Mouse (Mus musculus) CH12.LX (cell line): ENCODE data around the gene Nkrf. TPM values are rescaled to one million over a fixed set of nuclear protein-coding genes. Genes with fewer than 3 reads are reported as not detected.
A peak's percentile ranks its signal among the peaks of the same experiment; 100 is the strongest.

Experiments
- DNase-seq: peaks from one replicate; pipeline ENCODE4 v3.0.0-alpha.2; 2013; ENCODE audit errors: extremely low read depth
- H3K27ac ChIP-seq: 2 replicates; pipeline ENCODE4 v1.5.1; 2012; ENCODE audit warnings: low read depth, mild to moderate bottlenecking, control low read depth, moderate library complexity; ENCODE audit not compliant: insufficient read depth
- H3K27me3 ChIP-seq: replicated peaks from 2 replicates; pipeline ENCODE3; 2012; ENCODE audit warnings: inconsistent platforms
- H3K36me3 ChIP-seq, 2 experiments: replicated peaks in 1 of 2; 2 replicates each; pipeline versions ENCODE3 to v1.6.1; 2012; ENCODE audit warnings: inconsistent platforms in 1 of 2, low read length in 1 of 2, mild to moderate bottlenecking in 1 of 2, mixed read lengths in 1 of 2, moderate library complexity in 1 of 2; ENCODE audit not compliant: control insufficient read depth in 1 of 2, insufficient read depth in 1 of 2
- H3K4me1 ChIP-seq, 2 experiments: 2 replicates each; pipeline ENCODE4 v1.6.1; 2012; ENCODE audit warnings: inconsistent platforms in 1 of 2, moderate library complexity in 1 of 2; ENCODE audit not compliant: insufficient read depth in 2 of 2, control insufficient read depth in 1 of 2
- H3K4me2 ChIP-seq: 2 replicates; pipeline ENCODE4 v1.6.1; 2012; ENCODE audit warnings: low read depth, mild to moderate bottlenecking, control low read depth; ENCODE audit not compliant: poor library complexity, insufficient read depth, severe bottlenecking
- H3K4me3 ChIP-seq, 3 experiments: fragments of 150-350 bp in 1 of 3; sonication (generic) in 1 of 3; replicated peaks in 1 of 3; 2 replicates each; pipeline versions ENCODE3 to v1.5.1; 2011 to 2012; ENCODE audit warnings: low read depth in 2 of 3, low read length in 2 of 3, mild to moderate bottlenecking in 2 of 3, moderate library complexity in 2 of 3, control low read depth in 1 of 3, improper control_type of control experiment in 1 of 3, inconsistent platforms in 1 of 3, mixed read lengths in 1 of 3; ENCODE audit not compliant: poor library complexity in 1 of 3
- H3K79me2 ChIP-seq: replicated peaks from 2 replicates; pipeline ENCODE4 v1.6.1; 2012; ENCODE audit warnings: mild to moderate bottlenecking, moderate library complexity; ENCODE audit not compliant: control insufficient read depth, poor library complexity, insufficient read depth, severe bottlenecking; ENCODE audit errors: extremely low read depth
- H3K9ac ChIP-seq: 2 replicates; pipeline ENCODE4 v1.6.1; 2012; ENCODE audit warnings: low read depth, mild to moderate bottlenecking, control low read depth, moderate library complexity; ENCODE audit not compliant: insufficient read depth
- H3K9me3 ChIP-seq: replicated peaks from 2 replicates; pipeline ENCODE3; 2012; ENCODE audit warnings: low read length, inconsistent platforms, mixed read lengths
- BHLHE40 ChIP-seq: IDR thresholded peaks from 2 replicates; pipeline ENCODE4 v1.6.1; 2011; ENCODE audit warnings: mild to moderate bottlenecking, low read depth, low read length, improper control_type of control experiment
- CHD2 ChIP-seq: IDR thresholded peaks from 2 replicates; pipeline ENCODE4 v1.6.1; 2011; ENCODE audit warnings: low read length, improper control_type of control experiment
- EP300 ChIP-seq: IDR thresholded peaks from 2 replicates; pipeline ENCODE4 v1.6.1; 2011; ENCODE audit warnings: low read length, improper control_type of control experiment
- ETS1 ChIP-seq: conservative IDR thresholded peaks from 2 replicates; pipeline ENCODE4 v1.6.1; 2012; ENCODE audit warnings: low read depth, mild to moderate bottlenecking, inconsistent platforms, low read length, improper control_type of control experiment, moderate library complexity
- GABPA ChIP-seq: IDR thresholded peaks from 2 replicates; pipeline ENCODE4 v1.6.1; 2012; ENCODE audit warnings: low read depth, low read length, improper control_type of control experiment, inconsistent platforms; ENCODE audit not compliant: insufficient replicate concordance
- HCFC1 ChIP-seq: IDR thresholded peaks from 2 replicates; pipeline ENCODE4 v1.6.1; 2012; ENCODE audit warnings: low read depth, mild to moderate bottlenecking, inconsistent platforms, low read length, improper control_type of control experiment
- JUN ChIP-seq: IDR thresholded peaks from 2 replicates; pipeline ENCODE4 v1.6.1; 2011; ENCODE audit warnings: low read depth, mild to moderate bottlenecking, low read length, improper control_type of control experiment, moderate library complexity; ENCODE audit not compliant: insufficient read depth
- JUND ChIP-seq: conservative IDR thresholded peaks from 2 replicates; pipeline ENCODE4 v1.6.1; 2011; ENCODE audit warnings: low read depth, low read length, improper control_type of control experiment
- MAZ ChIP-seq: IDR thresholded peaks from 2 replicates; pipeline ENCODE4 v1.6.1; 2012; ENCODE audit warnings: low read depth, mild to moderate bottlenecking, inconsistent platforms, low read length, improper control_type of control experiment, moderate library complexity
- MEF2A ChIP-seq: IDR thresholded peaks from 2 replicates; pipeline ENCODE4 v1.6.1; 2014; ENCODE audit warnings: low read depth, mild to moderate bottlenecking, inconsistent platforms, low read length, improper control_type of control experiment, borderline replicate concordance
- MXI1 ChIP-seq: IDR thresholded peaks from 2 replicates; pipeline ENCODE4 v1.6.1; 2011; ENCODE audit warnings: mild to moderate bottlenecking, low read depth, low read length, improper control_type of control experiment
- MYC ChIP-seq: IDR thresholded peaks from 2 replicates; pipeline ENCODE4 v1.6.1; 2011; ENCODE audit warnings: low read depth, mild to moderate bottlenecking, improper control_type of control experiment, low read length
- PAX5 ChIP-seq: IDR thresholded peaks from 2 replicates; pipeline ENCODE4 v1.6.1; 2012; ENCODE audit warnings: low read length, inconsistent platforms, mixed read lengths
- POLR2A ChIP-seq: IDR thresholded peaks from 2 replicates; pipeline ENCODE4 v1.6.1; 2011; ENCODE audit warnings: low read depth, mild to moderate bottlenecking, improper control_type of control experiment, low read length
- POLR2AphosphoS2 ChIP-seq: IDR thresholded peaks from 2 replicates; pipeline ENCODE4 v1.6.1; 2011; ENCODE audit warnings: low read depth, low read length, improper control_type of control experiment
- SIN3A ChIP-seq: IDR thresholded peaks from 2 replicates; pipeline ENCODE4 v1.6.1; 2012; ENCODE audit warnings: low read length, improper control_type of control experiment, inconsistent platforms
- TBP ChIP-seq: conservative IDR thresholded peaks from 2 replicates; pipeline ENCODE4 v1.6.1; 2011; ENCODE audit warnings: low read depth, low read length, improper control_type of control experiment
- TCF12 ChIP-seq: IDR thresholded peaks from 2 replicates; pipeline ENCODE4 v1.6.1; 2014; ENCODE audit warnings: low read depth, mild to moderate bottlenecking, inconsistent platforms, low read length, improper control_type of control experiment
- UBTF ChIP-seq: IDR thresholded peaks from 2 replicates; pipeline ENCODE4 v1.6.1; 2012; ENCODE audit warnings: low read depth, mild to moderate bottlenecking, inconsistent platforms, low read length, improper control_type of control experiment, moderate library complexity
- ZKSCAN1 ChIP-seq: IDR thresholded peaks from 2 replicates; pipeline ENCODE4 v1.6.1; 2012; ENCODE audit warnings: low read depth, inconsistent platforms, low read length, improper control_type of control experiment, borderline replicate concordance
- ZMIZ1 ChIP-seq: IDR thresholded peaks from 2 replicates; pipeline ENCODE4 v1.6.1; 2012; ENCODE audit warnings: low read depth, mild to moderate bottlenecking, inconsistent platforms, low read length, improper control_type of control experiment
- ZNF384 ChIP-seq: IDR thresholded peaks from 2 replicates; pipeline ENCODE4 v1.6.1; 2012; ENCODE audit warnings: low read depth, low read length, improper control_type of control experiment, inconsistent platforms
- dilution Hi-C: fragments of 300-500 bp; cut with MboI; formaldehyde crosslinking; loops from 2 replicates; pipeline ENCODE4 v1.14.3; 2020; ENCODE audit warnings: low sequenced_read_pairs; ENCODE audit not compliant: extremely low pct_unique_long_range_greater_than_20kb, extremely low pct_ligation_motif_present
- in situ Hi-C: fragments of 300-500 bp; cut with MboI; formaldehyde crosslinking; loops from 3 replicates; pipeline ENCODE4 v1.14.3; 2019; ENCODE audit warnings: low sequenced_read_pairs, low pct_ligation_motif_present, low pct_unique_long_range_greater_than_20kb, mixed read lengths
- polyA plus RNA-seq: library from polyadenylated mRNA; unstranded; fragments of >175 nt; gene quantifications from 2 replicates; pipeline ENCODE4 v1.2.1, GENCODE M21; 2012; ENCODE audit warnings: low read depth; ENCODE audit not compliant: insufficient read length
- total RNA-seq, 2 experiments: library from RNA; depleted of rRNA; stranded (reverse); fragments of 300-350 nt in 1 of 2; fragments of >200 nt in 1 of 2; gene quantifications; 2 replicates each; pipeline ENCODE4 v1.2.3; 2012 to 2014

Gene Nkrf
- total and polyA plus RNA-seq, 3 experiments, result 7.0 to 19.7 (median 19.5) TPM

DNA sequence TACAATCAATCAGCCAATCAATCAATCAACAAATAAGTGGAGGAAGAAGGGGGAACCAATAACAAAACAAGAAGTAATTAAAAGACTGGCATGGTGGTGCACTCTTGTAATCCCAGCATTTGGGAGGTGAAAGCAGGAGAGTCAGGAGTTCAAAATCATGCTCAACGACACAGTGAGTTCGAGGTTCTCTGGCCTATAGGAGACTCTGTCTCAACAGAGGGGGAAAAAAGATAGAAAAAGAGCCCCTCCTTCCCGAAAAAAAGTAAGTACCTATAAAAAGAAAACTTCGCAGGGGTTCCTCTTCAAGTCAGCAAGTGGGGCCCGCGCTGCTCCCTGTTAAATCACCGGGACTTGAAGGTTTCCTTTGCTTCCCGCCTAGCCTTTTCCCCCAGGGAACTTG lies 28.9 kb downstream of the Nkrf start, which contains the start of the genes Ube2a and C330007P06Rik:
Ube2a (plus strand) TSS at position 136 of the 400 bp plus-strand sequence.
C330007P06Rik (minus strand) TSS at position 347 of the 400 bp plus-strand sequence.
- H3K4me3 ChIP-seq, result peak within 1 kb of the TSS; percentile 54 to 78 (median 72)
- no peaks in the 10 kb centered on the region for H3K9me3 ChIP-seq
- H3K27me3 ChIP-seq, result no peaks in the 10 kb centered on the region
- dilution Hi-C loops (no loop called here), in situ Hi-C loops (no loop called here)
- peaks cover 0 to 6% of the 10 kb centered on the region in 2 experiments; a peak in 1 of 4 replicates for H3K4me1 ChIP-seq
- peaks cover 12% of the 10 kb centered on the region for H3K79me2 ChIP-seq
- H3K9ac ChIP-seq, result peak within 1 kb of the TSS; percentile 92
- peak within 1 kb of the TSS; percentile 64 for H3K4me2 ChIP-seq
- no peak within 1 kb of the TSS for H3K27ac ChIP-seq
- no peak for DNase-seq
- TF ChIP-seq JUN (no peak), ZNF384 (0 out of 2 replicates have a peak, but pooled peaks have one; percentile 8)
- H3K36me3 ChIP-seq, result peaks cover 4 to 7% of the 10 kb centered on the region in 2 experiments

DNA sequence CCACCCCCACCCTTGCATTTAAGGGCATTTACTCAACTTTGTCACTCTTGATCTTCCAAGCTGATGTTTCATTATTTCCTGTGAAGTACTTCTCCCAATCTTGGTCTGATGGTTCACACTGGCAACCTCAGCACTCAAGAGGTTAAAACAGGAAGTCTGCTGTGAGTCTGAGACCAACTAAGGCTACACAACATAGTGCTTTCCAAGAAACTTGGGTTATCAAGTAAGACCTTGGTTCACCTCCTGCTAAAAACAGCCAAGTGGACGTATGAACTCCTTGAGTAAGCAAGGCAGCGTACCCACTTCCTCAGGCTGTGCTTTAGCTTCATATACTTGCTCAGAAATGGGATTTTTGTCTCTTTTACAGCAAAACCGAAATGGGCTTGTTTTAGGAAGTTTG lies 32.3 kb downstream of the Nkrf start:
- no peak for TF ChIP-seq EP300
- TF ChIP-seq SIN3A, result no peak
- no peak for TF ChIP-seq POLR2A
- no peak for TF ChIP-seq PAX5
- no peak for TF ChIP-seq ZMIZ1
- no peak for TF ChIP-seq HCFC1
- TF ChIP-seq ZKSCAN1, result no peak
- TF ChIP-seq MAZ, result no peak
- TF ChIP-seq TBP, result no peak
- no peak for TF ChIP-seq UBTF
- no peak for TF ChIP-seq MYC
- no peak for TF ChIP-seq ETS1
- no peak for TF ChIP-seq POLR2AphosphoS2
- TF ChIP-seq TCF12, result no peak
- TF ChIP-seq BHLHE40, result no peak
- no peak for TF ChIP-seq CHD2
- no peak for TF ChIP-seq MEF2A
- no peak for TF ChIP-seq GABPA
- TF ChIP-seq JUND, result no peak
- TF ChIP-seq MXI1, result no peak
- dilution Hi-C loops, result no loop called here
- H3K9ac ChIP-seq, result no peak overlapping the region
- no peak for DNase-seq
- peaks cover 8% of the 10 kb centered on the region for H3K79me2 ChIP-seq
- no peaks in the 10 kb centered on the region for H3K27me3 ChIP-seq
- peaks cover 0 to 6% of the 10 kb centered on the region in 2 experiments; a peak in 1 of 4 replicates for H3K4me1 ChIP-seq
- no peaks in the 10 kb centered on the region for H3K36me3 ChIP-seq
- H3K27ac ChIP-seq, result no peak overlapping the region
- H3K4me2 ChIP-seq, result no peak overlapping the region
- no peak overlapping the region for H3K4me3 ChIP-seq
- no peaks in the 10 kb centered on the region for H3K9me3 ChIP-seq
- in situ Hi-C loops, result no loop called here
